Mouse (Mus musculus): Measurements from ENCODE around the gene Ranbp1. TPM values are rescaled to one million over a fixed set of nuclear protein-coding genes. Genes with fewer than 3 reads are reported as not detected.

The Ranbp1 gene
- total RNA-seq, 2 experiments from 2014 or later: 137 to 164 TPM

DNA sequence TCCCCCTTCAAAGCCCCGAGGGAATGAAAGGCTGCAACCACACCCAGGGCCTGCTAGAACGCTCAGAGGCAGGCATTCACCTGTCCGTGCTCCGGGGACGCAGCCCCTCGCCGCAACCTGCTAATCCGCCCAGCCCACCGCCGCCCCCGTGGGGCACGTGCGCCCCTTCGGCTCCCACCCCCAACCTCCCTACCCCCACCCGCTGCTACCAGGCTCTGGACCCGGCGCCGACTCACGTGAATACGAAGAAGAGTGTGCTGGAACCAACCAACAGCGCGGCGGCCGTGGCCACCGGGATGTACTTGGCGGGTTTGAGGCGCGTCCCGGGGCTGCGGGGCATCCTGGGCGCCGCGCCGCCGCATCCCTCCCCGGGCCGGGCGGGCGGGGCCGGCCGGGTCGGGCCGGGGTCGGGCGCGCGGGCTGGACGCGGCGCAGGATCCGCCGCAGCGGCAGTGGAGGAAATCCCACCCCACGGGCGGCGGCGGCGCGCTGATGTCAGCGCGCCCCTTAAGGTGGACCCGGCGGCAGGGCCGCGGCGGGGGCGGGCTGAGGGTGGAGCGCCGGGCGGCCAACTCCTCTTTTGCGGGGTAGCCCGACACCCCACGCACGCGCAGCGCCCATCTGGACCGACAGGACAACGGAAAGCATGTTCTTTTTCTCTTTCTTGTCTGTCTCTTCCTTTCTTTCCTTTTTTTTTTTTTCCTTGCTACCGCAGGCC, 13.7 kb downstream of the Ranbp1 start, which contains the start of gene Zdhhc8:
Gene Zdhhc8 (minus strand): TSS at position 466 of the 718 bp plus-strand sequence.
- DNase-seq: peak; percentile 87 to 94

DNA sequence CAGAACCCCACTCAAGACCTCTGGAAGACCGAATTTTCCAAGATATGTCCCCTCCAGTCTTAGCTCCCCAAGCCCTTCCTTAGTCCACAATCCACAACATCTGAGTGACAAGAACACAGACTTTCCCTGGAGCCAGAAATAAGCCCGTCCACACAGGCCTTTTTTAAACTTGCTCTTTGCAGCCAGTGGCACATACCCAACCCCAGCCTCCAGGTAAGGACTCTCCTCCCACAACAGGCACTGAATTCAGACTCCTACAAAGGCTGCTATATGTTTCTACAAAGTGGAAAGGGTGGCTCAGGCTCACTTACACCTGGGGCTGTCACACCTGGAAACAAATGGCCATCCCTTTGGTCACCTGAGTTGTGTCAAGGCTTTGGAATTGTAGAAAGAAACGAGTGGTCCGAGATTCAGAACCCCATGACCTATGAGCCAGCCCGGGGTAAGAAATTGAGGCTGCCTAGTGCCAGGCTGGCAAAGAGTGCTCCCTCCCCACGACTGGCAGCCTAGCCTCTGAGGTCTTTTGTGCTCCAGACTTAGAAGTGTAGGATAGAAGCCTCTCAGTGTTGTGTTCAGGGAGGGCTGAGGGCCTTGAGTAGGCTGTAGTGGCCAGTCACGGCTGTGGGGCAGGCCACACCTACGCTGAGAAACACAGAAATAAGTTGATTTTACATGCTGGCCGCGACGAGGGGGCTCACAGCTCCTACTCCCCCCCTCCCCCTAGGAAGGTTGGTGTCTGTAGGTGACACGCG, 14.4 kb downstream of the Ranbp1 start:
- DNase-seq: no peak

DNA sequence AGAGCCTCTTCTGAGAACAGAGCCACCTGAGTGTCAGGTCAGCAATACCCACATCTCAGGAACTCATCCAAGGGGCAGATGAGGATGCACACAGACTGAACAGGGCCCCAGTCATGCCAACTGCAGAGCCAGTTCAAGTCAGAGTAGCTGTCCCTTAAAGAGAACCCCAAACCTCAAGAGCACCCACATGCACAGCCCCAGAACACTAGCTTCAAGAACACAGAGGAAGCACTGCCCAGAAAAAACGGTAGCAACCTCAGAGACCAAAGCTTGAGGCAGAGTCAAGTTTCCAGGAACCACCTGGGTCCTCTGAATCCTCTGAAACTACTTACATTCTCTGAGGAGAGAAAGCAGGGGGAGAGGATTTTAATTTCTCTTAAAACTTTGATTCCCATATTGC, 15.1 kb downstream of the Ranbp1 start:
- DNase-seq: no peak

DNA sequence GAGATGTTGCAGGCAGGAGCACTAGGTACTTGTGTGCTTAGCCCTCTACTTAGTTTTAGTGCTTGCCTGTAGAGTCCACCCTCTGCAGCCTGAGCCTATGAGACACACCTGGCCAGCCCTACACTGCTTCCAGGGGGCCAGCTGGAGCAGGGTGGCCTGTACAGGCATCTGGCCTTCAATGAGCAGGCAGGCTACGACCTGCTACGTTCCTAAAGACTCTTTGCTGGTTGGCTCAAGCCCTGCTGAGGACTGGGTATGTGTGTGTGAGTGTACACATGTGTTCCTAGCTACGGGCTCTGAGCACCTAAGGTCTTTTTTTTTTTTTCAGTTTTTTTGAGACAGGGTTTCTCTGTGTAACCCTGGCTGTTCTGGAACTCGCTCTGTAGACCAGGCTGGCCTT, 17.1 kb downstream of the Ranbp1 start:
- DNase-seq: no peak

DNA sequence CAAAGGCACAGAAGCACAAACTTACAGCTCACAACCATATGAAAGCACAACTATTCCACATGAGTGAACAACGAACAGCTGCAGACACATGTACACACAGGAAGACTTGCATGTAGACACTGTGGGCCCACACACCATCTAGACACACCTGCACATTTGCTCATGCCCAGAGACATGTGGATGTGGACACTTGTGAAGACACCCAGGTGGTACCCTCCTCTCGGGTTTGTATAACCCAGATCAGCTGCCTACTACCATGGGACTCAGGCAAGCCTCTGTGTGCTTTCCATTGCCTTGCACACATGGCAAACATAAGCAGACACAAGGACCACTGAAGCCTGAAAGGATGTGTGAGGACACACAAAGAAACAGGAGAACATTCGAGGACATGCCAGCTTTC, 17.5 kb downstream of the Ranbp1 start:
- no peak for DNase-seq

DNA sequence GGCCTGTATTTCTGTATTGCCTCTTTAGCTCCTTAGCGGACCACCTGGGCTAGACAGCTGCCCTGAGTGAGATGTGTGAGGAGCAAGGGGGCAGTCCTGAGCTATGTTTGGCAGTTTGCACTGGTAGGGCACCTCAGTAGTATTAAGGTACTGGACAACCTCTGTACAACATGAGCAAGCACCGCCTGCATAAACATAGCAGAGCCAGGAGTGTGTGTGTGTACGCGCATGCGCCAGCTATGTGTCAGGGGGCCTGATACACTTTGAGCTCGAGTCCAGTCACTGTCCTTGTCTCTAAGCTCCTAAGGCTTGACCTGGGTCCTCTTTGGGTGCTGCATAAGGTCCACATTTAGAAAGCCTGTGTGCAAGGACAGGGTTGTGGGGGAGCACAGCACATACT, 17.9 kb downstream of the Ranbp1 start:
- no peak for DNase-seq

DNA sequence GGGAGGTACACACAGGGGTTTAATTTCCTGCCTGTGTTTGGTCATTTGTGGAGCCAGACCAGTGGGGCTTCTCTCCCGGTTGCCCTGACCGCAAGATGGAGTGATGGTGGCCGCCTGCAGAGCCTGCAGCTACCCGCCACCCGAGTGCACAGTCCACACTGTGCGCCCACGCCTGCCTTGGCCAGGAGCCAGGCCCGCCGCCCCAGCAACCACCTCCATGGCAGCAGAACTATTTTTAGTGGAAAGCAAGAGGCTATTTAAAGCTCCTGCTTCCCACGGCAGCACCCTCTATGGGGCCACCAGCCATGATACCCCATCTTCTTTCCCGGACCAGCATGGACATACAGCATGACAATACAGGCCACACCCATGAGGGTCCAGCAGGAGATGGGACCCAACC, 18.9 kb downstream of the Ranbp1 start:
- DNase-seq: peak; percentile 44 to 62

DNA sequence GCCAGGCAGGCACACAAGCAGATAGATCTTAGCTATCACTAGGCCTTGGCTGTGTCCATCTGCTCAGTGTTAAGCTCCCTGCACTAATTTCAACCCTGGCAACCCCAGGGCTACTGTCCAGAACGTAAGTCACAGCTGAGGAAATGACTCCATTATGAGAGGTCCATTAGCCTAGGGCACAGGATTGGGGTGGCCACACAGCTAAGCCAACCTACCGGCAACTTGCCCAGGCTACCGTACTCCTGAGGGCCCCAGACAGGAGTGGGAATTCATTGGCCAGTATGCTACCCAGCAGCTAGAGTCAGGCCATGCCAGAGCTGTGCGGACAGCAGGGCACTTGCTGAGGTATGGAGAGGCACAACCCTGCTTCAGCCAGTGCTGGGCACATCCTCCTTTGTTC, 19.7 kb downstream of the Ranbp1 start:
- no peak for DNase-seq

DNA sequence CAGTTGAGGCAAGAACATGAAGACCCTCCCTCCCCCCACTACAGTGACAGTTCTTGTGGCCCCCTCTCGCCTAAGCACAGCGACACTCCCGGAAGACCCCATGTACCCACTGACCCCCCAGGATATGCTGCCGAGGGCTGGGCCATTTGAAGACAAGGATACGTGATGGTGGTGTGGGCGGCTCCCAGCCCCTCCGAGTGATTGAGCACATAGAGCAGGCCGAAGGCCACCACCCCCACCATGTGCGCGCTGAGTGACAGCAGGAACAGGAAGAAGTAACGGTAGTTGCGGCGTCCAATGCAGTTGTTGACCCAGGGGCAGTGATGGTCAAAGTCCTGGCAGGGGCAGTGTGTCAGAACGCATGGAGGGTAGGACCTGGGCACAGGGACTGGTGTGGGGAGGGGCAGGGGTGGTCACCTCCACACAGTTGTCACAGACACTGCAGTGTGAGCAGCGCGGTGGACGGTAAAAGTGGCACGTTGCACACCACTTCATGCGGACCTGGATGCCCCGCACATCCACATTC, 20.6 kb downstream of the Ranbp1 start:
- no peak for DNase-seq

DNA sequence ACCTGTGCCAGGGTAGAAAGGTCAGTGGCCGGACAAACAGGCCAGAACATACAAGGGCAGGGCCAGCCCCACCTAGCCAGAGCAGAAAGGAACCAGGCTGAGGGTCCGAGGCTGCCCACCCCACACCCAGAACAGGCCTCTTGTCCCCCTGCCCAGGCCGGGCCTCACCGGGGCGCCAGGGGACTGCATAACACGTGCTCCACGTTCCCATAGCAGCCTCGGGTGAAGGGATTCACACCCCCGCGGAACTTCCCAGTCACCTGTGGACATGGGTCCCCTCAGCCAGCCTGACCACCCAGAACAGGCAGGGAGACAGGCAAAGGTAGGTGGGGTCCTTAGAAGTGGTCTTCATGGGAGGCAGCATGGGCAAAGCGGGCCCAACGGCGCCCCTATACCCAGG, 21.3 kb downstream of the Ranbp1 start:
- DNase-seq: no peak

DNA sequence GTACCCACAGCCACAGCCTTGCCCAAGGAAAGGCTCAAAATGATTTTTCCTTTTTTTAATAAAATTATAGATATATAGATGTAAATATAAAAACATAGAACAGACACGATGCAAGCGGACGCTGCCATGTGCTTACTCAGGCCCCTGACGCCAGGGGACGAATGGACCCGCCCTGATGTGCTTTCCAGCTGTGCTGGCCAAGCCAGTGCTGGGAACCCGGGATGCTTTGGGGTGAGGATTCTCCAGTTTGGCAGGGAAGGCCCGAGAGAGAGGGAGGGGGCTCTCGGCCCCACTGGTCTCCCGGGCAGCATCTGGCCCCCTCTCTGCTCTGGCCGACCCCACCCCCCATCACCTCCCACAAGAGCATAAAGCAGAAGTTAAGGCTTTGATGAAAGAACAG, 26.3 kb downstream of the Ranbp1 start:
- DNase-seq: no peak

DNA sequence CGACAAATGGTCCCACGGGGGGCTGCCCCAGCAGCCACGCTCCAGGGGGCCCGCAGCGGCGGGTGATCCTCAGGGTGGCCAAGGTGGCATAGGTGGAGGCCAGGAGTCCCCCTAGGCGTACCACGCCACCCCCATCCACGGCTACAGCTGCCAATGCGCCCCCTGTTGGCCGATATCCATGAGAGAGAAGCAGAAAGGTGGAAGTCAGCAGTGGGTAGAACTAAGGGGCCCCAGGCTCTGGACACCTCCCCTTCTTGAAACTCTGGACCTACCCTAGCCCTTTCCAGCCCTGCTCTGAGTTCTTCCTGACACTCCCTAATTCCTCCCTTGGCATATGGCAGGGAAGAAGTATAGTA, 27.0 kb downstream of the Ranbp1 start:
- DNase-seq: no peak

DNA sequence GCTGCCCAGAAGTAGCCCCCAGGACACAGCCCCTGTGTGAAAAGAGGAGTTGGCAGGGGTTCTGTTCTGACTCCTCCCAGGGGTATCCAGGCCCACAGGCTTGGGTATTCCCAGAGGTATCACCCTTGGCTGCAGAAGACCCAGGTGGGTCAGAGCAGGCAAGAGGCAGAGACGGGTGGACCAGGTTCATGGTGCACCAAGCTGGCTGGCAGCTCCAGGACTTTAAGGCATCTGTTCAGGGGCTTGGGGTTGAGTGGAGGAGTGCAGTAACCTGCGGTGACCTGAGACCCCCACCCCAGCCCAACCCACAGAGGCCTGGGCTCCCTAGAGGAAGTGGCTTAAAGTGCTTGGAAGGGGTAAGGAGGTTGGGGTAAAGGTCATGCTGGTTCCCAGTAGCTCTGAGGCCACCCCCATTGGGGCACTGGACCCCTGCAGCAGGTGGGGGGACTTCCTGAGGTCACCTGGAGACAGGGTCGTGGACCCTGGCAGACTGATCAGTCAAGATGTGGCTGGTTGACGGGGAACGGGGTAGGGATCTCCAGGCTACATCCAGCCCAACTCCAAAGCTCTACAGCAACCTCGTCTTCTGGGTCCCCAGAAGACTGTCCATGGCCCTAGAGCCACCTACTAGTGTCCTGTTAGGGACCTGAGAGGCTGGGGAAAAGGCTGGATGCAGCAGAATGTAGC, 27.5 kb downstream of the Ranbp1 start:
- DNase-seq: no peak

DNA sequence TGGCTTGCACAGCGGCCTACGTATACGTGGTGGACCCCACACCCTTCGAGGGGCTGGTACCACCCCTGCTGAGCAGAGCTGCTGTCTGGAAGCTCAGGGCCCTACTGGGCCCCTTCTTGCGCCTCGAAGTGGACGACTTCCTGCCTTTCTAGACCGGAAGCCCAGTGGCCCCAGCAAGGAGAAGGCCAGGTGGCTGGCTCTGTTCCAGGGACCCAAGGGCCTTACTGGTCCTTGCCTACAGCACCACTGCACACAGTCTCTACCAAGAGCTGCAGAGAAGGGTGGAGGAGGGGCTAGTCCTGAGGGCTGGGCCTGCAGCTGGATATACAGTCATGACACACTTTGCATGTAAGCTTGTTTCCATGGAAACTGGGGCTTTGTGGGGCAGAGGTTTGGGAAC, 28.5 kb downstream of the Ranbp1 start:
- DNase-seq: peak; percentile 40 to 50

DNA sequence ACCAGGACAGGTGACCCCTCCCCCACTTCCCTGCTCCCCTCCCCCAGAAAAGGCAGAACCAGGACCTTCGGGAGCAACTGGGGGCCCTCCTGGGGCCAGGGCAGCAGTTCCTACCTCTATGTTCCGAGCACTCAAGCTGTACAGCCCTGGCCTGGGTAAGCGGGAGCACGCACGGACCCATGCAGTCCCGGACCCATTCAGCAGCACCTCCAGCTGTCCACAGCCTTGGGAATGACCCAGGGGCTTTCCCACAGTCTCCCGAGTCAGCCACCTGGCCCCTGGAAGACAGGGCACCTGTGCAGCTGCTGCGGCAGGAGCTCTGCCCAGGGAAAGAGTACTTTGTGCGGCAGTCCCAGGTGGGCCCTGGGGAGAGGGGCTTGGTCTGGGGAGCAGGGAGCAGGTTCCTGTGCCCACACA, 29.9 kb downstream of the Ranbp1 start:
- no peak for DNase-seq

DNA sequence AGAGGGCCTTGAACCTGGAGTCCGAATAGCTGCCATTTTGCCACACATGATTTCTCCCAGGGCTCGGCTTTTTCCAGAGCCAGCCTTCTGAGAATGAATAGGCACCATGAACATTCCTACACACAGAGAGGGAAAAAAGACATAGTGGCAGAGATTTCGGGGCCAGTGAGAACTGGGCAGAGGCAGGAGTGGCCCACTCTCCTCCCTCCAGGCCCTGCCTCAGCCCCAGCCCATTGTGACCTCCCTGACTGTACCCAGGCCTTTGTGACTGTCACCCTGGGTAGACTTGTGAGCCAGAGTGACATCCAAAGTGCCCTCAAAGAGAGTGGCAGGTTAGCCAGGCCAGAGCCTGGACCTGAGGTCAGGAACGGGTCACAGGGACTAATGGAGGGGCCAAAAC, 31.0 kb downstream of the Ranbp1 start, which contains the start of gene Ccdc188:
Gene Ccdc188 (plus strand): TSS at position 301 of the 400 bp plus-strand sequence.
- no peak for DNase-seq

DNA sequence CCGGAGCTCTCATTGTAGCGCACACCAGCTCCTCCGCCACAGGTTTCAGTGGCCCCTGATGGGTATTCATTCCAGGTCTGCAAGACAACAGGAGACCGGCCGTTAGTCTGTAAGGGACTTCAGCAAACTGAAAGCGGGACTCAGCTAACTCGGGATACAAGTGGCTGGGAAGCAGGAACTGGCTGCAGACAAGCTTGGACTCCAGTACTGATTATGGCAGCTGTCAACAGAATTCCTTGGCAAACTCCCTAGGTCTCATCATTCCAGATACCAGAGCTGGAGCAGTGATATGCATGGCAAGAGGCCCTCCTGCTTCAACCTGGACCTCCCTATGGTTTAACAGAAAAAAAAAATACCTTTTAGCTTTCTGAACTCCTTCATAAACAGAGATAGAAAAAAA, 33.7 kb downstream of the Ranbp1 start:
- DNase-seq: no peak

DNA sequence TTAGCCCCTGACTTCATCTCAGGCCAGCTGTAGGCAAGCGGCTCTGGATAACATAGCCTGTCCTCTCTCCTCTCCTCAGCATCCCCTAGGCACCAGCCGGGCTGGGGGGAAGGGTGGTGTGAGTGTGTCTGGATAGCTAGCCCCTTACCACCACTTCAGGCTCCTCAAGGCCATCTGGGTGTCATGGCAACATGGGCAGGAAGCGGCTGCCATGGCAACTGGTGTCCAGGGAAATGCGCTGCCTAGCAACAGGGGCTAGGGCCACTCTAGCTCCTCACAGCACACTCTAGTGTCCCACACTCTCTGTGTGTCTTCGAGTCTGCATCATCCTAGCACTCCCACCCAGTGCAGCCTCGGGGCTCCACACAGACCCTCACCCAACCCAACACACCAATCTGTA, 34.8 kb downstream of the Ranbp1 start:
- no peak for DNase-seq

DNA sequence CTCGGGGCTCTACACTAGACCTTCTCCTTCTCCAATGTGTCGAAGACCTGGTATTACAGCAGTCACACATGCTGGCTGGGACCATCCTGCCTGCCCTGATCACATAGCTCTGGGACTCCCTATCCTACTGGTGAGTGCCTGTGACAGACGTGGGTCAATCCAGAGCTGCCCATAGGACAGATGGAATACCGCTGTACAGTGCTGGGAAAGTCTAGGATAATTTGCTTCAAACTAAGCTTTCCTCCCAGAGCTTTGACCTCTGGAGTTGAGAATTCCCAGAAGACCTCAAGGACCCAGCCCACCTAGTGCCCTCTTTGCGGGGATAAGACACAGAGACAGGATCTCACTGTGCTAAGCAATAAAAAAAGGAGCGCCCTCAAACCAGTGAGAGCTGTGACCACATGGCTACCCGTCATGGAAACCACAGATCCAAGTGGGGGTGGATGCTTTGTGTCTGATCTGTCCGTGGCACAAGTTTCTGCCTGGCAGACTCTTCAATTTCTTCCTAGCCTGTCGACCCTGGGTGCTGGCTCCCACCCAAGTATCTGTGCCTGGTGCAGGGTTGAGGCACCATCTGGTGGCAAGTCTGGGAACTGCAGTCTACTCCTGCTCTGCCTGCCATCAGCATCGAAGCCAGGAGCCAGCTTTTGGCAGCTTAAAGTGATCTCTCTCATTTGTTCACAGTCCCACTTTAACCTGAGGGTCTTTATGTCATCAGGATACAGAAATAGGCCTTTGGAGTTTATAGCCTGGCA, 36.9 kb downstream of the Ranbp1 start:
- DNase-seq: peak; percentile 84 to 89

DNA sequence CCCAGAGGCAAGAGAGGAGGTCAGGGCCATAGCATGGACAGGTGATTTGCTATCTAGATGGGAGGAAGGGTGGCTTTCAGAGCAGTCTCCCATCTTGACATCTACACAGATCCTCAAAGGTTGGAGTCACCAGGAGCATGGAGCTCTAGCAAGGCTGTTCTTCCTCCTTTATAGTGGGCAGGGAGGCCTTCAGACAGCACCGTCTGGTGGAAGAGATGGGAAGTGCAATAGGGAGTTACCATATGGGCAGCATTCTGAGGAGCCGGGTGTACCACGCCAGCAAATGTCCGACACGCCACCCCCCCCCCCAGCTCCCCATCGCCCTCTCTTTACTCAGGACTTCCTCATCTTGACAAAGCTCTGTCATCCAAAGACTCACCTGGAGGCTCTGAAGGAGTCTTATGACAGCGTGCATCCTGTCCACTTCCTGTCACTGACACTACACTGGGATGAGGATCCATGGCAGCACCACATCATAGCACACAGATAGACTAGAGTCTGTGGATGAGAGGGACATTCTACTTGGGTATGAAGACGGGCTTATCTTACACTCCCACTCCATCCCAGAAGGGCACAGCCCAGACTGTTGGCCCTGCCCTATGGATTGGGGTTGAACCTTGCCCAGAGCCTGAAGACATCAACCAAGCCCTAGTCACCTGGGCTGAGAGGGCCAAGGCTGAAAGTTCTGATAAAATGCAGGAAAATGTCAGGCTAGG, 37.7 kb downstream of the Ranbp1 start:
- peak; percentile 55 to 72 for DNase-seq

DNA sequence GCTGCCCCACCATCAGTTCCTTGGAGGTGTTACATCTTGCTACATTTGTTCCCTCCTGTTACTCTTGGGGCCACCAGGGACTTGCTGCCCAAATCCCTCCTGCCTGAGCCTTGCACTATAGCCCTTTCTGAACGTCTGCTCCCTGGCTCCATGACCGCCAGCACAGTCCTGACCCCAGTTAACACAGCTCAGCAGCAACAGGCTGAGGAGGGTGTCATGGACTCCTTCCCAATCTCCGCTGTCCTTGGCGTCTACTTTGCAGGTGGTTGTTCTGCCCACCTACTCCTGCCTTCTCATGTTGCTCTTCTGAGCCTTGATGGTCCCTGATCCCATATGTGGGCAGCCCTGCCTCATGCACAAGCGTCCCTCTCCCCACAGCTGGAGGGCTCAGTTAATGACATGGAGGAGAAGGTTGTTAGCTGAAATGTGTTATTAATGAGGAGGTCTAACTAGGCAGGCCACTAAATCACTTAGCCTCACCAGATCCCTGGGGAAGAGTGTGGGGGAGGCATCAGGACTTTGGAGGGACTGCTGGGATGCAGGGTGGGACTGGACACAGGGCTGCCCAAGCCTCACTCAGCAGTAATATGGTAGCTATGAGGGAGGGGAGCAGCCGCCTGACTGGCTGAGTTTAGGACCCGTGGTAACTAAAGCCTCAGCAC, 45.0 kb downstream of the Ranbp1 start:
- no peak for DNase-seq
